Mouse (Mus musculus): ENCODE measurements around the gene Gpr146.

GRCm38 (mm10) chr5:139371631-139372401 lies 5.7 kb upstream of the Gpr146 start:
- no peak; the same call in 1 of the 2 replicates for TF ChIP-seq CTCF (IDR thresholded peaks at IDR 0.05; ENCODE audit: low read depth, low read length)
- TF ChIP-seq POLR2A (IDR thresholded peaks at IDR 0.05; ENCODE audit: extremely low read depth, insufficient read depth, low read length): peak; percentile 93
